Mouse (Mus musculus) hindbrain, embryonic 15.5 days (tissue): ENCODE measurements at regions not wholly inside any gene's neighbourhood (a gene's known extent, or its start where the extent isn't known, plus 50 kb on each side); places are given as distances from the start of the nearest gene placed in this dataset.

Source experiments
- ATAC-seq: fragments of 200-750 bp; cut with Nextera tagmentation; 2 replicates; pipeline ENCODE4 v1.8.0; 2017; ENCODE audit warnings: low read depth, moderate number of reproducible peaks, moderate TSS enrichment; ENCODE audit not compliant: low FRiP score
- H3K27ac ChIP-seq: fragments of 300-500 bp; sonication (generic); replicated peaks from 2 replicates; pipeline ENCODE4 v1.5.1; 2015; ENCODE audit warnings: mild to moderate bottlenecking, inconsistent platforms
- H3K27me3 ChIP-seq: fragments of 300-500 bp; sonication (generic); 2 replicates; pipeline ENCODE4 v1.6.1; 2015; ENCODE audit warnings: control low read depth, inconsistent platforms
- H3K36me3 ChIP-seq: fragments of 300-500 bp; sonication (generic); 2 replicates; pipeline ENCODE4 v1.6.1; 2015; ENCODE audit warnings: control low read depth, inconsistent platforms
- H3K4me1 ChIP-seq: fragments of 300-500 bp; sonication (generic); replicated peaks from 2 replicates; pipeline ENCODE4 v1.6.1; 2015; ENCODE audit warnings: control low read depth, inconsistent platforms
- H3K4me2 ChIP-seq: fragments of 300-500 bp; sonication (generic); 2 replicates; pipeline ENCODE4 v1.6.1; 2015; ENCODE audit warnings: moderate library complexity, mild to moderate bottlenecking, inconsistent platforms
- H3K4me3 ChIP-seq: fragments of 300-500 bp; sonication (generic); 2 replicates; pipeline ENCODE4 v1.5.1; 2015; ENCODE audit warnings: mild to moderate bottlenecking, inconsistent platforms
- H3K9ac ChIP-seq: fragments of 300-500 bp; sonication (generic); 2 replicates; pipeline ENCODE4 v1.6.1; 2015; ENCODE audit warnings: inconsistent platforms
- H3K9me3 ChIP-seq: fragments of 300-500 bp; sonication (generic); 2 replicates; pipeline ENCODE4 v1.6.1; 2016; ENCODE audit warnings: control low read depth, inconsistent platforms
- WGBS: fragments of 180-500 bp; shearing (Covaris S2); methylation state at CpG from one replicate; pipeline ENCODE4 v1.1.7; 2015; 5-methylcytosine and 5-hydroxymethylcytosine counted together

GRCm38 (mm10) chr8:46898697-46899445 is 87.8 kb upstream of the Enpp6 start:
- WGBS = 30% methylated on average over 5 of the region's 5 CpGs

GRCm38 (mm10) chr8:46900826-46901225 is 85.9 kb upstream of the Enpp6 start:
- Histone ChIP-seq H3K4me1 (no peaks in the 10 kb centered on the region), H3K9me3 (no peaks in the 10 kb centered on the region), H3K36me3 (no peaks in the 10 kb centered on the region), H3K27ac (no peak overlapping the region), H3K4me2 (no peak overlapping the region), H3K27me3 (no peaks in the 10 kb centered on the region), H3K4me3 (no peak overlapping the region), H3K9ac (no peak overlapping the region)
- ATAC-seq = no peak
- 86% methylated on average over 4 of the region's 4 CpGs for WGBS

More at GRCm38 (mm10) chr8:46898697-46899445, 87.8 kb upstream of the Enpp6 start:
- Histone ChIP-seq H3K4me3 (no peak overlapping the region), H3K36me3 (no peaks in the 10 kb centered on the region), H3K4me1 (no peaks in the 10 kb centered on the region), H3K9me3 (no peaks in the 10 kb centered on the region), H3K27me3 (no peaks in the 10 kb centered on the region), H3K9ac (no peak overlapping the region), H3K4me2 (no peak overlapping the region), H3K27ac (no peak overlapping the region)
- no peak for ATAC-seq

GRCm38 (mm10) chr8:46904731-46905130 is 82.0 kb upstream of the Enpp6 start:
- Histone ChIP-seq H3K4me2 (no peak overlapping the region), H3K36me3 (no peaks in the 10 kb centered on the region), H3K4me1 (no peaks in the 10 kb centered on the region), H3K9me3 (no peaks in the 10 kb centered on the region), H3K27me3 (no peaks in the 10 kb centered on the region), H3K27ac (no peak overlapping the region), H3K4me3 (no peak overlapping the region), H3K9ac (no peak overlapping the region)
- WGBS = 87% methylated on average over 3 of the region's 3 CpGs
- no peak for ATAC-seq

GRCm38 (mm10) chr8:46907390-46907789 is 79.3 kb upstream of the Enpp6 start:
- Histone ChIP-seq H3K36me3 (no peaks in the 10 kb centered on the region), H3K4me3 (no peak overlapping the region), H3K9me3 (no peaks in the 10 kb centered on the region), H3K9ac (no peak overlapping the region), H3K4me1 (no peaks in the 10 kb centered on the region), H3K27me3 (no peaks in the 10 kb centered on the region), H3K4me2 (peak overlapping the region; percentile 36; the same call in 1 of the 2 replicates), H3K27ac (no peak overlapping the region)
- ATAC-seq = no peak
- WGBS = 19% methylated on average over 11 of the region's 11 CpGs

- Histone ChIP-seq H3K9ac (no peak overlapping the region), H3K4me1 (no peaks in the 10 kb centered on the region), H3K27me3 (no peaks in the 10 kb centered on the region), H3K9me3 (no peaks in the 10 kb centered on the region), H3K27ac (no peak overlapping the region), H3K4me3 (no peak overlapping the region), H3K4me2 (no peak overlapping the region), H3K36me3 (no peaks in the 10 kb centered on the region)
- ATAC-seq = no peak
- 82% methylated on average over 4 of the region's 4 CpGs for WGBS
These were observed 78.5 kb upstream of the Enpp6 start for GRCm38 (mm10) chr8:46908186-46908585.

- Histone ChIP-seq H3K4me3 (no peak overlapping the region), H3K4me2 (no peak overlapping the region), H3K27me3 (no peaks in the 10 kb centered on the region), H3K36me3 (no peaks in the 10 kb centered on the region), H3K4me1 (no peaks in the 10 kb centered on the region), H3K27ac (no peak overlapping the region), H3K9ac (no peak overlapping the region), H3K9me3 (no peaks in the 10 kb centered on the region)
- no peak for ATAC-seq
- whole genome bisulfite sequencing = 49% methylated on average over 5 of the region's 5 CpGs
These were observed 72.7 kb upstream of the Enpp6 start for GRCm38 (mm10) chr8:46913956-46914355.

- ATAC-seq = no peak
- H3K9me3 ChIP-seq = no peaks in the 10 kb centered on the region
- H3K36me3 ChIP-seq = no peaks in the 10 kb centered on the region
- 24% methylated on average over 3 of the region's 3 CpGs for WGBS
- H3K4me3 ChIP-seq = no peak overlapping the region
- H3K4me1 ChIP-seq = no peaks in the 10 kb centered on the region
- no peak overlapping the region for H3K9ac ChIP-seq
- H3K4me2 ChIP-seq = no peak overlapping the region
- no peaks in the 10 kb centered on the region for H3K27me3 ChIP-seq
- H3K27ac ChIP-seq = no peak overlapping the region
These were observed 66.6 kb upstream of the Enpp6 start for GRCm38 (mm10) chr8:46920071-46920470.

- no peak overlapping the region for H3K4me2 ChIP-seq
- no peak overlapping the region for H3K27ac ChIP-seq
- WGBS = 93% methylated on average over 11 of the region's 11 CpGs
- H3K36me3 ChIP-seq = no peaks in the 10 kb centered on the region
- H3K9me3 ChIP-seq = no peaks in the 10 kb centered on the region
- no peaks in the 10 kb centered on the region for H3K4me1 ChIP-seq
- H3K9ac ChIP-seq = no peak overlapping the region
- H3K4me3 ChIP-seq = no peak overlapping the region
- H3K27me3 ChIP-seq = no peaks in the 10 kb centered on the region
- no peak for ATAC-seq
These were observed 65.6 kb upstream of the Enpp6 start for GRCm38 (mm10) chr8:46921075-46921474.

- no peak overlapping the region for H3K9ac ChIP-seq
- H3K4me2 ChIP-seq = no peak overlapping the region
- 77% methylated on average over 7 of the region's 7 CpGs for WGBS
- H3K9me3 ChIP-seq = no peaks in the 10 kb centered on the region
- H3K27me3 ChIP-seq = no peaks in the 10 kb centered on the region
- ATAC-seq = no peak
- H3K4me3 ChIP-seq = no peak overlapping the region
- H3K36me3 ChIP-seq = no peaks in the 10 kb centered on the region
- H3K4me1 ChIP-seq = no peaks in the 10 kb centered on the region
- H3K27ac ChIP-seq = no peak overlapping the region
These were observed 65.1 kb upstream of the Enpp6 start for GRCm38 (mm10) chr8:46921585-46921984.

GRCm38 (mm10) chr8:46924787-46925548 is 61.7 kb upstream of the Enpp6 start:
- Histone ChIP-seq H3K27me3 (no peaks in the 10 kb centered on the region), H3K4me2 (no peak overlapping the region), H3K27ac (no peak overlapping the region), H3K4me1 (no peaks in the 10 kb centered on the region), H3K4me3 (no peak overlapping the region), H3K9me3 (no peaks in the 10 kb centered on the region), H3K36me3 (no peaks in the 10 kb centered on the region), H3K9ac (no peak overlapping the region)
- 13% methylated on average over 13 of the region's 13 CpGs for WGBS
- no peak for ATAC-seq

GRCm38 (mm10) chr8:46928718-46929117 is 58.0 kb upstream of the Enpp6 start:
- Histone ChIP-seq H3K9me3 (no peaks in the 10 kb centered on the region), H3K4me3 (no peak overlapping the region), H3K4me1 (no peaks in the 10 kb centered on the region), H3K27me3 (no peaks in the 10 kb centered on the region), H3K27ac (no peak overlapping the region), H3K36me3 (no peaks in the 10 kb centered on the region), H3K4me2 (no peak overlapping the region), H3K9ac (no peak overlapping the region)
- WGBS = 82% methylated on average over 6 of the region's 6 CpGs
- ATAC-seq = no peak

GRCm38 (mm10) chr8:46929678-46930077 is 57.0 kb upstream of the Enpp6 start:
- H3K4me2 ChIP-seq = no peak overlapping the region
- no peak overlapping the region for H3K27ac ChIP-seq
- no peak overlapping the region for H3K4me3 ChIP-seq
- no peak overlapping the region for H3K9ac ChIP-seq
- H3K9me3 ChIP-seq = no peaks in the 10 kb centered on the region
- ATAC-seq = no peak
- WGBS = 80% methylated on average over 6 of the region's 6 CpGs
- H3K27me3 ChIP-seq = no peaks in the 10 kb centered on the region
- no peaks in the 10 kb centered on the region for H3K36me3 ChIP-seq
- H3K4me1 ChIP-seq = no peaks in the 10 kb centered on the region
